Mouse (Mus musculus): ENCODE data around the gene Nxnl1. TPM values are rescaled to one million over a fixed set of nuclear protein-coding genes. Genes with fewer than 3 reads are reported as not detected.
A peak's percentile ranks its signal among the peaks of the same experiment; 100 is the strongest.

The Nxnl1 gene
- total and polyA plus RNA-seq, 3 experiments, result 0.04 TPM; not detected in 2

DNA sequence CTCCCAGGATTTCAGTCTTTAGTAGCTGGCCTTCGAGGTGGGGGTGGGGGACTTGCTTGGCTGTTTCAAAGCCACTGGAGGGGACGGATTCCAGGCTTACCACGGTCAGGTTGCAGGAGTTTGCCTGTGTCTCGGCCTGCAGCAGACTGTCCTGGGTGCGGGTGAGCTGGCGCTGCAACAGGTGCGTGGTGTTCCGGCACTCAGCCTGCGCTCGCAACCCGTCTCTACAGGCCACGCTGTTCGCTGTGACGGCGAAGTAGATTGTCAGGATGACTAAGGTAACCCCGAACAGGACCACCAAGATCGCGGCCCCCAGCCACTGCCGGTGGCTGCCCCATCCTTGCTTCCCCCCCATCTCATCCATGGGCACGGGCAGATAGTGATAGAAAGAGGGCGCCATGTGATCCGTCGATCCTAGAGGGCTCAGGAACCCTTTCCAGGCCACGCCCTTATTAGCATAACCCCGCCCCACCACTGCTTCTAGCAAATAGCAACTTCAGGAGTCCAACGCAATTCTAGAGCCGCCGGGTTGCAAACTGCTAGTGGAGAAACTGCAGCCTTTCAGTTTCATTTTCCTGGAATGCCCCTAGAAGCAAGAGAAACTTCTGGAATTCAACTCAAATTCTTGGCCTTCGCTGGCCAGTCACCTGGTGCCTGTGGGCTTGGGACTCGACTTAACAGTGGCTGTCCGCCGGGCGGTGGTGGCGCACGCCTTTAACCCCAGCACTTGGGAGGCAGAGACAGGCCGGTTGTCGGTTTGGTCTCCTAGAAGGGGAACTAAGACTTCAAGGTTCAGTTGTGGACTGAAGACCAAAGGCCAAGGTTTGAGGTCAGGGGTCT, 29.2 kb downstream of the Nxnl1 start, which contains the start of gene Bst2 (continued):
- peak; percentile 27; the same call in 1 of the 2 replicates for TF ChIP-seq ETS1 (conservative IDR thresholded peaks at IDR 0.05; ENCODE audit: low read depth, low read length)

DNA sequence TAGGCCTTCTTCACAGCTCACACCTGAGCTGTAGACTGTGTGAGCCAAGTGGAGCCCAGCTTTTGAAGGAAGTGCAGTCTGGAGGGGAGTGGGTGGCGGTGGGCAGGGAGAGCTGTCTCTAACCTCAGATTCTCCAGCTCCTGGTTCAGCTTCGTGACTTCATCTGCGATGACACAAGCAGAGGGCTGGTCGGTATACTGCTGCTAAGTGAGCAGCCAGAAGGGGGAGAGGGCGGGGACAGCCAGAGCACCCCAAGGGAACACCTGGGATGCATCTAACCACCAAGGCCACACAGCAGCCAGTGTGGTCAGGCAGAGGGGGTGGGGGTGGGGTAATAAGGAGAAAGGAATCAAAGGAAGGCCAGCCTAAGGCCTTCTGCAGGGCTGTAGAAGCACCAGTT, 30.7 kb downstream of the Nxnl1 start:
- Histone ChIP-seq H3K27me3 (replicated peaks) (no peaks in the 10 kb centered on the region), H3K9me3 (replicated peaks; ENCODE audit: low read length) (no peaks in the 10 kb centered on the region), H3K79me2 (replicated peaks; ENCODE audit: control insufficient read depth, extremely low read depth, insufficient read depth, poor library complexity, severe bottlenecking) (peaks cover 11% of the 10 kb centered on the region; the same call in 1 of the 2 replicates), H3K27ac (ENCODE audit: insufficient read depth, low read depth) (peak overlapping the region; percentile 47), H3K36me3 (replicated peaks in 1 of 2; ENCODE audit: control insufficient read depth in 1 of 2, insufficient read depth in 1 of 2, low read length in 1 of 2) (peaks cover 5 to 15% of the 10 kb centered on the region in 2 experiments), H3K4me3 (replicated peaks in 1 of 3; ENCODE audit: low read depth in 2 of 3, low read length in 2 of 3, poor library complexity in 1 of 3) (peak overlapping the region; percentile 83 to 93 (median 89)), H3K9ac (ENCODE audit: insufficient read depth, low read depth) (peak overlapping the region; percentile 84; the same call in 1 of the 2 replicates), H3K4me1 (ENCODE audit: control insufficient read depth in 1 of 2, insufficient read depth in 2 of 2) (peaks cover 14 to 59% of the 10 kb centered on the region in 2 experiments), H3K4me2 (ENCODE audit: insufficient read depth, low read depth, poor library complexity, severe bottlenecking) (peak overlapping the region; percentile 90)
- DNase-seq (ENCODE audit: extremely low read depth), result peak; percentile 79
- in situ Hi-C loops (cut with MboI; ENCODE audit: low pct_ligation_motif_present, low pct_unique_long_range_greater_than_20kb, low sequenced_read_pairs) (no loop called here), dilution Hi-C loops (cut with MboI; ENCODE audit: extremely low pct_ligation_motif_present, extremely low pct_unique_long_range_greater_than_20kb, low sequenced_read_pairs) (no loop called here)
- TF ChIP-seq RCOR1 (conservative IDR thresholded peaks at IDR 0.05; ENCODE audit: low read depth, low read length) (no peak; the same call in 1 of the 2 replicates), CTCF (conservative IDR thresholded peaks at IDR 0.05 in 1 of 2, IDR thresholded peaks at IDR 0.05 in 1 of 2; ENCODE audit: low read depth in 2 of 2, low read length in 2 of 2) (0 out of 4 replicates have a peak, but pooled peaks of 1 of the 2 experiments have one; percentile 12), ZMIZ1 (IDR thresholded peaks at IDR 0.05; ENCODE audit: low read depth, low read length) (no peak), CHD2 (IDR thresholded peaks at IDR 0.05; ENCODE audit: low read length) (peak; percentile 67; the same call in 1 of the 2 replicates), HCFC1 (IDR thresholded peaks at IDR 0.05; ENCODE audit: low read depth, low read length) (no peak), TBP (conservative IDR thresholded peaks at IDR 0.05; ENCODE audit: low read depth, low read length) (no peak), GABPA (IDR thresholded peaks at IDR 0.05; ENCODE audit: insufficient replicate concordance, low read depth, low read length) (no peak), UBTF (IDR thresholded peaks at IDR 0.05; ENCODE audit: low read depth, low read length) (no peak), JUND (conservative IDR thresholded peaks at IDR 0.05; ENCODE audit: low read depth, low read length) (no peak), USF1 (IDR thresholded peaks at IDR 0.05; ENCODE audit: low read depth, low read length) (no peak), ELF1 (IDR thresholded peaks at IDR 0.05; ENCODE audit: low read depth, low read length) (no peak), ZNF384 (IDR thresholded peaks at IDR 0.05; ENCODE audit: low read depth, low read length) (no peak), CHD1 (IDR thresholded peaks at IDR 0.05; ENCODE audit: low read depth, low read length) (no peak), MEF2A (IDR thresholded peaks at IDR 0.05; ENCODE audit: borderline replicate concordance, low read depth, low read length) (peak; percentile 34; the same call in 1 of the 2 replicates), POLR2A (IDR thresholded peaks at IDR 0.05; ENCODE audit: low read depth, low read length) (peak; percentile 26; the same call in 1 of the 2 replicates), ZC3H11A (IDR thresholded peaks at IDR 0.05; ENCODE audit: low read depth, low read length) (no peak), USF2 (conservative IDR thresholded peaks at IDR 0.05; ENCODE audit: low read depth, low read length) (no peak), ZKSCAN1 (IDR thresholded peaks at IDR 0.05; ENCODE audit: borderline replicate concordance, low read depth, low read length) (no peak), ETS1 (conservative IDR thresholded peaks at IDR 0.05; ENCODE audit: low read depth, low read length) (peak; percentile 59), BHLHE40 (IDR thresholded peaks at IDR 0.05; ENCODE audit: low read depth, low read length) (peak; percentile 51; the same call in 1 of the 2 replicates), MAX (IDR thresholded peaks at IDR 0.05; ENCODE audit: low read length) (no peak; the same call in 1 of the 2 replicates), MXI1 (IDR thresholded peaks at IDR 0.05; ENCODE audit: low read depth, low read length) (no peak; the same call in 1 of the 2 replicates), EP300 (IDR thresholded peaks at IDR 0.05; ENCODE audit: low read length) (0 out of 2 replicates have a peak, but pooled peaks have one; percentile 18), RAD21 (IDR thresholded peaks at IDR 0.05; ENCODE audit: low read depth, low read length) (no peak), IRF4 (IDR thresholded peaks at IDR 0.05; ENCODE audit: low read depth, low read length) (peak; percentile 62), SMC3 (IDR thresholded peaks at IDR 0.05; ENCODE audit: low read depth, low read length) (no peak), JUN (IDR thresholded peaks at IDR 0.05; ENCODE audit: insufficient read depth, low read depth, low read length) (no peak), PAX5 (IDR thresholded peaks at IDR 0.05; ENCODE audit: low read length) (no peak), MYC (IDR thresholded peaks at IDR 0.05; ENCODE audit: low read depth, low read length) (no peak), SIN3A (IDR thresholded peaks at IDR 0.05; ENCODE audit: low read length) (peak; percentile 42; the same call in 1 of the 2 replicates), MAZ (IDR thresholded peaks at IDR 0.05; ENCODE audit: low read depth, low read length) (0 out of 2 replicates have a peak, but pooled peaks have one; percentile 57), KAT2A (IDR thresholded peaks at IDR 0.05; ENCODE audit: insufficient replicate concordance, low read length) (no peak), NRF1 (IDR thresholded peaks at IDR 0.05; ENCODE audit: low read depth, low read length) (no peak), E2F4 (IDR thresholded peaks at IDR 0.05; ENCODE audit: insufficient replicate concordance, low read depth, low read length) (no peak), NELFE (IDR thresholded peaks at IDR 0.05; ENCODE audit: low read depth, low read length) (no peak)
